In genomic region chr9:99587505-99588202, GRCm38 (mm10) we compare ENCODE assay signal across 8 mouse cellular contexts. TPM values are rescaled to one million over a fixed set of nuclear protein-coding genes. Genes with fewer than 3 reads are reported as not detected.
DNase-seq lines count a peak whose midpoint lies in the region; ATAC-seq and TF ChIP-seq lines count a peak whose summit lies in the region.
"Had no signal": no experiment of that assay in that cellular context is flagged by ENCODE, and none has a peak within 500 bp of the region (broad histone marks: within the 10 kb centered on the region; RNA-seq: fewer than 3 reads in every experiment).

No protein-coding gene starts in this region.

- peak; percentile 11 for DNase-seq in 3134 (ENCODE audit: extremely low read depth, insufficient read length, low spot score)
- peak; percentile 72 for DNase-seq in 3T3-L1 (ENCODE audit: low read depth, low spot score)
- DNase-seq in adrenal gland, postnatal 14 days: peak; percentile 85
- DNase-seq in embryonic facial prominence, embryonic 11.5 days (ENCODE audit: low spot score): peak; percentile 82
- peak; percentile 38 to 58 for DNase-seq in kidney, adult 8-10 months
- peak; percentile 70 for DNase-seq in liver, postnatal 0 days
- DNase-seq in right cerebral cortex, postnatal 25 days: peak; percentile 33

- 24% methylated on average over 8 of the region's 8 CpGs for WGBS in embryonic facial prominence, embryonic 11.5 days
- 26% methylated on average over 8 of the region's 8 CpGs for WGBS in liver, postnatal 0 days (ENCODE audit: insufficient replicate concordance)

- no peaks in the 10 kb centered on the region for H3K9me3 ChIP-seq in embryonic facial prominence, embryonic 11.5 days (replicated peaks; ENCODE audit: control insufficient read depth, low read length)
- H3K9me3 ChIP-seq in liver, postnatal 0 days (ENCODE audit: low read length): no peaks in the 10 kb centered on the region

- no peaks in the 10 kb centered on the region for H3K27me3 ChIP-seq in embryonic facial prominence, embryonic 11.5 days (ENCODE audit: control insufficient read depth, insufficient read depth, low read length)
- H3K27me3 ChIP-seq in liver, postnatal 0 days (ENCODE audit: insufficient read depth, low read length): no peaks in the 10 kb centered on the region

- no peak overlapping the region for H3K9ac ChIP-seq in embryonic facial prominence, embryonic 11.5 days (replicated peaks; ENCODE audit: low read length)
- H3K9ac ChIP-seq in liver, postnatal 0 days (replicated peaks): no peak overlapping the region

- H3K27ac ChIP-seq in embryonic facial prominence, embryonic 11.5 days (replicated peaks; ENCODE audit: low read depth, low read length): no peak overlapping the region
- no peak overlapping the region for H3K27ac ChIP-seq in liver, postnatal 0 days (ENCODE audit: low read depth)

- H3K4me3 ChIP-seq in embryonic facial prominence, embryonic 11.5 days (ENCODE audit: low read depth, low read length): no peak overlapping the region
- H3K4me3 ChIP-seq in liver, postnatal 0 days (ENCODE audit: low read depth, low read length): no peak overlapping the region

- TF ChIP-seq CTCF in liver, postnatal 0 days (IDR thresholded peaks at IDR 0.05; ENCODE audit: low read depth): peak; percentile 91

- no peak overlapping the region for H3K4me2 ChIP-seq in embryonic facial prominence, embryonic 11.5 days (ENCODE audit: low read depth, low read length)
- no peak overlapping the region for H3K4me2 ChIP-seq in liver, postnatal 0 days (ENCODE audit: low read depth, low read length)

- TF ChIP-seq EP300 in liver, postnatal 0 days (IDR thresholded peaks at IDR 0.05; ENCODE audit: low read depth): no peak

- H3K4me1 ChIP-seq in embryonic facial prominence, embryonic 11.5 days (ENCODE audit: control insufficient read depth, insufficient read depth, low read length): no peaks in the 10 kb centered on the region
- H3K4me1 ChIP-seq in liver, postnatal 0 days (ENCODE audit: insufficient read depth): no peaks in the 10 kb centered on the region

- H3K36me3 ChIP-seq in embryonic facial prominence, embryonic 11.5 days (replicated peaks; ENCODE audit: control insufficient read depth, insufficient read depth, low read depth, low read length): peaks cover 6% of the 10 kb centered on the region
- H3K36me3 ChIP-seq in liver, postnatal 0 days (replicated peaks; ENCODE audit: insufficient read depth, low read length): peaks cover 14% of the 10 kb centered on the region

- ATAC-seq in embryonic facial prominence, embryonic 11.5 days (replicated peaks; ENCODE audit: insufficient number of reproducible peaks, low FRiP score, low TSS enrichment, low read depth): peak; percentile 62; the same call in 1 of the 2 replicates
- no peak for ATAC-seq in liver, postnatal 0 days

RNA-seq across cellular contexts. Expression of gene Dbr1, which starts 12.1 kb away (rescaled TPM):
- total RNA-seq in adrenal gland, postnatal 14 days (2021): 15.4 and 15.6 TPM in 2 replicates
- polyA plus RNA-seq in embryonic facial prominence, embryonic 11.5 days (2014; fragmentation: Nextera tagmentation; extraction: Ambion mirVana): 32.7 and 34.8 TPM in 2 replicates
- 9.3 and 9.6 TPM in 2 replicates for polyA plus RNA-seq in liver, postnatal 0 days (2015; fragmentation: Nextera tagmentation; extraction: Ambion mirVana)

RNA-seq across cellular contexts. Expression of gene Armc8, which starts 19.0 kb away (rescaled TPM):
- total RNA-seq in adrenal gland, postnatal 14 days (2021): 25.3 and 28.9 TPM in 2 replicates
- 27.2 and 29.2 TPM in 2 replicates for polyA plus RNA-seq in embryonic facial prominence, embryonic 11.5 days (2014; fragmentation: Nextera tagmentation; extraction: Ambion mirVana)
- polyA plus RNA-seq in liver, postnatal 0 days (2015; fragmentation: Nextera tagmentation; extraction: Ambion mirVana): 6.6 and 7.9 TPM in 2 replicates

RNA-seq across cellular contexts. Expression of gene A4gnt, which starts 24.6 kb away (rescaled TPM):
- total RNA-seq in adrenal gland, postnatal 14 days (2021): not detected in 2 replicates
- polyA plus RNA-seq in embryonic facial prominence, embryonic 11.5 days (2014; fragmentation: Nextera tagmentation; extraction: Ambion mirVana): not detected in 2 replicates
- not detected in 2 replicates for polyA plus RNA-seq in liver, postnatal 0 days (2015; fragmentation: Nextera tagmentation; extraction: Ambion mirVana)
- total RNA-seq: layer of hippocampus, adult 18-20 months had no signal

RNA-seq across cellular contexts. Expression of gene Dzip1l, which starts 41.6 kb away (rescaled TPM):
- total RNA-seq in adrenal gland, postnatal 14 days (2021): 5.1 TPM in 2 replicates
- 12.0 and 14.8 TPM in 2 replicates for polyA plus RNA-seq in embryonic facial prominence, embryonic 11.5 days (2014; fragmentation: Nextera tagmentation; extraction: Ambion mirVana)
- polyA plus RNA-seq in liver, postnatal 0 days (2015; fragmentation: Nextera tagmentation; extraction: Ambion mirVana): 0.50 and 0.73 TPM in 2 replicates

Comparison
In these comparisons a context has a peak if more than half of its experiments do, and no peak if none do; other contexts are left out.
1. DNase-seq: peak in every context shown above with its lines; median percentile 85 in adrenal gland, postnatal 14 days; 82 in embryonic facial prominence, embryonic 11.5 days; 72 in 3T3-L1; 70 in liver, postnatal 0 days; 48 in kidney, adult 8-10 months; 33 in right cerebral cortex, postnatal 25 days; 11 in 3134.